Mouse (Mus musculus) urinary bladder, adult 2 months (tissue): Measurements from ENCODE around the gene Dapp1. TPM values are rescaled to one million over a fixed set of nuclear protein-coding genes. Genes with fewer than 3 reads are reported as not detected.

ENCODE experiments used
- DNase-seq: peaks from one replicate; pipeline ENCODE4 v3.0.0; 2022; ENCODE audit warnings: low spot score
- polyA plus RNA-seq: library from polyadenylated mRNA; depleted of rRNA; stranded (reverse); fragments of >200 nt; gene quantifications from 2 replicates; pipeline ENCODE4 v1.2.3, GENCODE M21; 2012; rRNA removed

Dapp1 gene
- 16.0 and 16.5 TPM in 2 replicates for polyA plus RNA-seq

DNA sequence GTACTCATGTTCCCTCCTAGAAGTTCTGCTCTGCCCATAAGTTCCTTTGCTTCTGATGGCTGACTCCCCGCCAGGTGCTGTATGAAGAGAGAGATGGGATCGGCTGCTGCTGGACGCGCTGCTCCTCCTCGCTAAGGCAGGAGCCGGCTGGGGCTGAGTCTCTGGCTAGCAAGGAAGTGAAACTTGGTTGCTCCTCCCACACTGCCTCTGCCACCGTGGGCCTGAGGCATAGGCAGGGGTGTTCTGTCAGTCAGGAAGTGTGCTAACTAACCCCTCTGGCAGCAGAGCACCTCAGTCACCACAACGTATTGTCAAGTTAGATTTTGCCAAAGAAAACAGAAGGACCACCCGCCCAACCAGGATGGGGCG lies at the start of gene Dapp1:
Gene Dapp1, minus strand, starts transcription at position 164 of the 369 bp plus-strand sequence.
- DNase-seq, result peak; percentile 45

DNA sequence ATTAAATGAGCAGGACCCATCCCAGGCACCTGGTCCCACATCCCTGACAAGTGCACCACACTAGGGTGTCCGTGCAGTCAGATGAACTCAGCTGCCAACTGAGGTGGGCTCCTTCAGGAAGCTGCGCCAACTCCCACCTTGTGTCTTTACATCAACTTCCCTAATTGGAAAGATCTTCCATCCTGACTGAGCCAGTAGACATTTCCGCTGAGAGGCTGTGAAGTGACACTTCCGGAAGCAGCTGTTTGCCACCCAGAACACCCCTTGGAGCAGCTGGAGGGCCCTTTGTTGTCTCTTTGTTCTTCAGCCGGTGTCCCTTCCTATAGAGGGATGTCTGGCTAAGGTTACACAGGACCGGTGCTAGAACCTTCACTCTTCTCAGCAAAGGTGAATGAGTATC lies 49.2 kb upstream of the Dapp1 start:
- DNase-seq, result no peak

DNA sequence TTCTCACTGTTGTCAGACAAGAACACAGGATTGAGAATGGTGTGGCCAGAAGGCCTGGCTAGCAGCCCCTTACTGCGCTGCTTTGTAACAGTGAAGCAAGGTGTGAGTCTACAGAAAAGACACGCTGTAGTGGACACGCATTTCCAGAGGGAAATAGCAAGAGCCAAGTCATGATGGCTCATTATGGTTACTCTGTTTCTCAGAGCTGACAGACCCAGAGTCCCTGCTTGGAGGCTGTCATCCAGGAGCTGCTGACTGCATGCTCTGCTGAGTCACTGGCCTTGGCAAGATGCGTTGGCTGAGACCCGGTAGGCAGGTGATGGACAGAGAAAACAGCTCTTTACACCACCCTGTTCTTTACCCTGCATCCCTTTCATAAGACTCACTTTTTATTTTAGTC lies 48.0 kb upstream of the Dapp1 start:
- DNase-seq, result no peak

DNA sequence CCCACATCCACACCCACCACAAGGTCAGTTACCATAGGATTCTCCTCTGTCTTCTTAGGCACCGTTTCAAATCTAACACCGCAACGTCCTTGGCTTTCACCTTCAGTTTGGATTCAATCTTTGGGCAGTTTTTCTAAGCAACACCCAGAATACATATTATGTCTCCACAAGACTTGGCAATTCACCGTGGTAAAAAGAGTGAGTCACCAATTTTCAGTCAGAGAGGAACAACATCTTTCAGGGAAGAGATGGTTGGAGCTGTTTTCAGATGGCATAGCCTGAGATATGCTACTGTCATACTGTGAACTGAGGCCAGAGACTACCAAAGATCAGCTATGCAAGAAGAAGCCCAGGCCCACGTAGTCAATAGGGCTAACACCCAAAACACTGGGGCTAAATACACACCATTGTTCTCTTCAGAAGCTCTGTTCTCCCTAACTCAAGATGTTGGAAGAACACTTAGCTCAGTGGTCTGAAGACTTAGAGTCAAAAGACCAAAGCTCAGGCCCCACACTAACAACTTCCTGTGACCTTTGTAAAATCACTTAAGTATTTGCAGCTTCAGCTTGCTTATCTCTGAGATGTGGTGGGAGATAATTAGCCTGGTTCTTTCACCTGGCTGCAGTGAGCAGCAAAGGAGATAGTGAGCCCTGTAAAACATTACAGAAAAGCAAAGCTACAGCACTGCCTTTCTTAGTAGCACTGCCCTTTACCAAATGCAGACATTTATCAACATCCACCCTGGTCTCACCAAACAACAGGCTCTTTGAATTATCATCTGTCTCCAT lies 46.4 kb upstream of the Dapp1 start:
- DNase-seq, result no peak

DNA sequence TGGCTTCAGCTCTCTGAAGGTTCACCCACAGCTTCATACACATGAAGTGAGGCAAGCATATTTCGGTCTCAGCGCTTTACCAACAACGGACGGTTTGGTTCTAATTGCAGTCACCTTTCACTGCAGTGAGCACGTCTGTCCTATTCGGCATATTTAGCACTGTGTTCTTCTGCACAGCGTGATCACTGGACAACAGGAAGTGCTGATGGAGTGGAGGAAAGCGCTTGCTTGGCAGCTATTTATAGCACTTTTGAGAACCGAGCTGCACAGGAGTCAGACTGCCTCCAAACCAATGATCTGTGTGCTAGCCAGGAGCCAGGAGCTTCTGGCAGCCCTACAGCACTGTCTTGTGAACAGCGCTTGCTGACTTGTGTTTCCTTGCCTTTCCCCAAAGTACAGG lies 44.9 kb upstream of the Dapp1 start:
- no peak for DNase-seq

DNA sequence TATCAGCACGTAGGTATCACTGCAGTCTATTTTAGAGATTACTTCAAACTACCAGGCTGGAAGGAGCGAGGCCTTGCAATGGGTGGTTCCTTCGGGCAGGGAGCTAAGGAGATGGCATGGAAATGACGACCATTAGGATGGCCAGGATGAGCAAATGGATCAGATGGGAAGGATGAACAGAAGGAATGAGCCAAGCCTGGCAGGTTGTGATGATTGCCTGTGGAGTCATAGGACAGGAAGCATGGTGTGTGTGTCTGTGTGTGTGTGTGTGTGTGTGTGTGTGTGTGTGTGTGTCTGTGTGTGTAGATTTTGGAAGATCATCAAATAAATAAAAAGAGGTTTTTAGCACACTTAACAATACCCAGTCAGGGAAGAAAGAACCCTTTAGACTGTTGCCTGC lies 41.3 kb upstream of the Dapp1 start:
- no peak for DNase-seq

DNA sequence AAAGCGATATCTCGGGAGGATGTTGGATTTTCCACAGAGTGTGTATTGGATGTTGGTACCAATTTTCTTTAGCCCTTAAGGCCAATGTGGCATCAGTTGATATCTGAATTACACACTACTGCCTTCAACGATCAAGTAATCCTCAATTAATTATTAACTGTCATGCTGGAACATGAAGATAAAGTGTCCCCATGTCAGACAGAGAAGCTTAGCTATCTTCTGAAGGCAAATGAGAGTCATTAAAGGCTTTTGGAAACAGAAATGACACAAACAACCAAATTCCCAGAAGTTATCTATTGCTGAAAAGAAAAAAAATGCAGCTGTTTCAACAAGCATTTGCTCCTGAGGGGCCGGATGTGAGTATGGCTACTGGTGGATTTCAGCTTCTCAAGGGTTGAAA lies 40.7 kb upstream of the Dapp1 start:
- DNase-seq, result no peak

DNA sequence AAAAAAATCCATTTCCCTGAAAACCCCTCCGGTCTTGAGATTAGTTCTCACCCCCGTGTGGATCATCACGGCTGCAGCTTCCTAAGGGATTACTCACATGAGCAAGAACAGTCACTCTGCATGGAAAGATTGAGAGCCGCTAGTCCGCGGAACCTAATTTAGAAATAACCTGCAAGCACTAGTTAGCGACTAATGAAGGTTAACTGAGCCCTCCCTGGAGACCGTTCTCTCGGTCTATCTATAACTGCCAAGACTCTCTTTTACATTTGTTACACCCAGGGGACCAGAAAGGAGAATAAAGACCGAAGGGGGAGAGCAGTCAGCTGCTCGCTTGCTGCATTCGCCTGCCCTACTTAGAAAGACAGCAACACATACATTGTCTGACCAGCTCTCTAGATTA lies 35.5 kb upstream of the Dapp1 start:
- DNase-seq, result no peak

DNA sequence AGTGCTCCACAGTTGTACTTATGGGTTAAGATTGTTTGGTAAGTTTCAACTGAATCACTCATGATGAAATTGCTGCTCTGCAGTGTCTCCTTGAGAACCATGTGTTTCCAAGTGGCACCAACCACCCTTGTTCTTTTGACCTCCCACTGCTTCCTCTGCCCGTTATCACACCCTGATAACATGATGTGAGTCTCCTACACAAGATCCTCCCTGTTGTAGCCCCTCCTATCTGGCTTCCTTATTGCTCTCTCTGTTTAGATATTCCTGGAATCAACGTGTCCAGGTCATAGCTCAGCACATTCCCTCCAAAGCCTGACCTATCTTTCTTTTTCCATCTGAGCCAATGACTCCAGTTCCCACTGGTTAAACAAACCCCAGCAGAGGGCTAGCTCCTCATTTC lies 33.4 kb upstream of the Dapp1 start:
- DNase-seq, result no peak

DNA sequence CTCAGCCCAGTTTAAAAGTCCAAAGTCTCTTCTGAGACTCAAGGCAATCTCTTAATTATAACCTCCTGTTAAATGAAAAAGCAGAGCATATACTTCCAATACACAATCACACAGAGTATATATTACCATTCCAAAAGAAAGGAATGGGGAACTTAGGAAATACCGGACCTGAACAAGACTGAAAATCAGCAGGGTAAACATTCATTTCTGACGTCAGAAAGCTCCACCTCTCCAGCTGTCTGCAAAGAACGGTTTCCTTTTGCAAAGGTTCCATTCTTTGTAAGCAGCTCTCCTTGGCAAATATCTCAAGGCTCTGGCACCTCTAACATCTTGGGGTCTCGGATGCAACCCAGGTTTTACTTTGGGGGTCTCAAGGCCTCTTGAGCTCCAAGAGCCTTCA lies 31.0 kb upstream of the Dapp1 start:
- DNase-seq, result no peak

DNA sequence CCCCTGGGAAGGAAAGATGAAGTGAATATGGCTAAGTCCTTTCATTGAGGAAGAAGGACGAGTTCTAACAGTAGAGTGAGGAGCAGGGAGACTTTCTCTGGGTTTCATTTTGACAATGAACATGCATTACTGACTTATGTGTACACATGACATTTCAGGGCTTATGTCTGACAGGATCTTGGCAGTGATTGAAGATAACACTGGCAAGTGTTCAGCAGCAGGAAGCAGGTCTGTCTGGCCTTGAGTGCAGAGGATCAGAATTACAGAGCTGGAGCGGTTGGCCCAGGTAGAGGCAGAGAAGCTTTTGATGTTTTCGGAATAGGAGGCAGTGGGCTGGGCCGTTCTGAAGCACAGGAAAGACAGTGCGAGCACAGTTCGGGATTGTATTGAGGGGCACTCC lies 26.8 kb upstream of the Dapp1 start:
- DNase-seq, result no peak

DNA sequence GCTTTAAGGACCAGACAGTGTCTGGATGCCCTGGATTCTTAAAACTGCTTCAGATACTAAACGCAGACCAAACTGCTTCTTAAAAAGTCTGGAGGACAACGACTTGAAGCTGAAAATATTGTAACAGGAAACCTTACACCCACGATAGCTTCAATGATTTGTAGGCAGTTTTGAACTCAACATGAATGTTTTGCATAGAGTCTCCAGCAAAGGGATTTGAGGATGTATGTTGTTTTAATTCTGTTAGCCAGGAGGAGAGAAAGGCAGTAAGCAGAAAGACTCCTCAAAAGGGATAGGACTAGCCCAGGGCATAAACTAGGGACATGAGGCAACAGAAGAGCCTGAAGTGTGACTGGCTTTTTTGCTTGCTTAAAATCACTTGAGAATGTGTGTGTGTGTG lies 25.6 kb upstream of the Dapp1 start:
- no peak for DNase-seq

DNA sequence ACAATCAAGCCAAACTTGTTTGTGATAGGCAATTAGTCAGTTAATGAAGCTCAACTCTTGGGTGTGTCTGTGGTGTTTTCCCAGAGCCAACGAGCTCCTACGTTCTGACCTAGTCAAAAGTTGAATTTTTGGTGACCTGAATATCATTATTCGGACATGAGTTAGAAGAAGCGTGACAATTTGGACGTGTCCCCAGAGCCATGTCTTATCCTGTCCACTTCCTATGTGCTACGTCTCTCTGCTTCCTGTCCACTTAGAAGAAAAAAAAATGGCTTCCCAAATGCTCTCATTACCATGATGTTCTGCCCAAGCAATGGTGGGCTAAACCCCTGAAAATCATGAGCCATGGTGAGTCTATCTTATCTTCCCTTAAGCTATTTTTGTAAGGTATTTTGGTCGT lies 21.9 kb upstream of the Dapp1 start:
- no peak for DNase-seq

DNA sequence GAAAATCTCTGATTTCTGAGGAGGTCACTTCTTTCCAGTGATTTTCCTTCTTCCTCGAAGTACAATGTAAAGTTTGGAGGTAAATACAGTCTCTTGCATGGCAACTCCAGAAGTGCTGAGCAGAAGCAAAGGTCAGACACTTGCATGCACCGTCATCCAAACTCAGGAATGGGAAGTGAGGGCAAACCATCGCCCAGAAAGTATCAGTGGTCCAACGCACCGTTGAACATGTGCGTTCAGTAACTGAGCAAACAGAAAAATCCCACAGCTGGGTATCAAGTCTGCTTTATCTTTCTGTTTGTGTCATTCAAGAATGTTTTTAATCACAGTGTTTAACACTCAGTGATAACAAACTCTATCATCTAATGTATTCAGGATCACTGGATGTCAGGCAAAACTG lies 21.2 kb upstream of the Dapp1 start:
- no peak for DNase-seq

DNA sequence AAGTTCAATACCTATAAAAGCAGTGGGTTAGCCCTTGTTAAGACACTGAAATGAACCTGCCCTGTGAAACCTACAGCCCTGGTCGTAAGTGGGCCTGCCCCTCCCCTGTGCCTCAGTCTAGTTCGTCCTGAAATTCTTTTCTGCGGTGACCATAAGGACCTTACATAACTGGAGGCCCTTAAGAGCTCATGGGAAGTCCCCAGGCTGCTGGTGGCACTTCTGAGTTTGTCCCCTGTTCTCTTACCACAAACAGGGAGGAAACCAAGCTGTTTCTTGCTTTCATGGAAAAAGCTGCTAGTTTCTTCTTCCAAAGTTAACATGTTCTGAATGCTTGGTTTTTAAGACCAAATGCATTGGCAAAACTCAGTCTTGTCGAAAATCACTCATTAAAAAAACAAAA lies 20.5 kb upstream of the Dapp1 start:
- no peak for DNase-seq

DNA sequence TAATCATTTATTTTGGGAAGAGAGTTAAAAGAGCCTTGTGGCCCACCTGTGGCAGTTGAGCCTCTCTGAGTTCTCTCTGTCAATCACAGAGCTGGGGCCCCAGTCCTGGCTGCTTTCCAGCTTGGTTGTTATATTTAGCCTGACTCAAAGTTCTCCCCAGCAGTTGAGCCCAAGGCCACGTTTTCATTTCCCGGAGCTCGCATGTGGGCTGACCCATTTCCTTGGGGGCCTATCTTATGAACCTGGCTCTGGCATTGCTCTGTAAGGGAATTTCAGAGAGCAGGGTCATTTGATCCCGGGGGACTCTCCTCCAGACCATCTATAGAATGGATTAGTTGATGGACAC lies 19.4 kb upstream of the Dapp1 start:
- no peak for DNase-seq

DNA sequence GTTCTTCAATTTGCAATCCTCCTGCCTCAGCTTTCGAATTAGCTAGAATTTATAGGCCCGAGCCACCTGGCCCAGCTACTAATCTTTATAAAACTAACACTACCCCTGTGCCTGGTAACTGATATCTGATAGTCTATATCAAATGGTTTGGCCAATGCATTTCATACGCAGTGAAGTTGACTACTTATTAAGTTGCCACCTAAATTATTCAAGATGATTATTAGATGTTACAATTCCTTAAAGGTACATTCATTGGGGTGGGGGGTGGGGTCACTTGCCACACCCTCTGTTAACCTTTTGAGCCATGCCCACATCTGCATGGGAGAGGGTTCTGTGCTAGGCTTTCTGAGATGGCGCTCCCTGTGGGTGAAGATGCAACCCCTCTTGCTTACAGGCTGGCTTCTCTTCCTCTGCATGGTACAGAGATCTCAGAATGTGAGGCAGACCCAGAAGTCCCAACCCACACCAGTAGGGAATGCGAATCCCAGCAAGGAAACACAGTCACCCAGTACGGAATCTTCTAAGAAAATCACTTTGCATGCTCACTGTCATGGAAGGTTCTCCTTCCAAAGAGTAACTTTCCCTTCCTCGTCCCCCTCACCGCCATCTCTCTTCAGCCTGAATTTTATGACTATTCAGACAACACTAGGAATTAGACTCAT lies 18.8 kb upstream of the Dapp1 start:
- DNase-seq, result no peak

DNA sequence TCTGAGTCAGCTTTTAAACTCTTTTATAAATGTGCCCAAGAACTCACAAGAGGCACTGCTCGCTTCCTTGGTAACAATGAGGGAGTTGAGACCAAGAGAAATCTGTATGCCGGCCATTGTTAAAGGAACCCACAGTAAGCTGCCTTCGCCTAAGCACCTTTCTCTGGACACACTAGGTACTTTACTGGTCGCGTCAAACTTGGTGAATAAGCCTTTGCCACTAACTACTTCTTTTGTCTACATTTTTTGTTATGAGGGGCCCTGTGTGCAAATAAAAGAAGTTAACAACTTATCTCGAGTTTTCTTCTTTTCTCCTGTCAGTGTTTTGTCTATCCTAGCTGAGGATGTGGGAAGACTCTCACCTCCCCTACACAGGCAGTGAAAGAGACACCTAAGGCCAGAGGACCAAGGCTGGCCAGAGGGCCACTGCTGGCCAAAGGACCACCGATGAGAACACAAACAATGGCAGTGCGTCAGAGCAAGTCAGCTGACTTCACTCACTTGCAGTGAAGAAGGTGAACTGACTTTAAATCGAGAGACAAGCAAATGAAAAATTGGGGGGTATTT lies 18.0 kb upstream of the Dapp1 start:
- no peak for DNase-seq

DNA sequence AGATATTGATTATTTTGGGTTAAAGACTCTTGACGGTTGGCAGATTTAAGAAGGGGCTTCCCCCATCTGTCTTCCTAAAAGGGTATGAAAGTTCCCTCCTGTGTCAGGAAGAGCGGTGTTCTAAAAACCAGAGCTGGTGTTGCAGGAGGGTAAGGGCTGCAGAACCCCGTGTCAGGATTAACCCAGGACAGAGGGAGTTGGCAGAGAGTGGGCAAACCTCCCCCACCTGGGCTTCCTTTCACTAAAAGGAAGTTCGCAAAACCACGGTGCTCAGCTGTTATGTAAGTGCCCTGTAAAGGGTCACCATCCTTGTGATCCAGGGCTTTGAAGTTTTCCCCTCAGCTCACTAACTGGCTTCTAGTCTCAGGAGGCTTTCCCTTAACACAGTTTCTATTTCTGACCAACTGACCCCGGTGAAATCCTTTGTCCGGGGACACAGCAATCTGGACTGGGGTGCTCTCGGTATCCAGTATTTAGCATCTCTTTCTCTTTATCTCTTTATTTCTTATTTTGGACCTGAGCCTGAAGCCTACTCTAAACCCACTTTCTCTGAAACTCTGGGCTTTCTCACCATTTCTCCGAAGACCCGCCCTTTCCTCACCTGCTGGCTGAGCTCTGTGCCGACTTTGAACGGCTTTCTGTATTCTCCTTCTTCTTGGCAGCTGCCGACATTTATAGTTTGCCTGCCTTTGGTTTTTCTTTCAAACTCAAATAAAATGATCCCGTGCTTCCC lies 17.3 kb upstream of the Dapp1 start:
- no peak for DNase-seq

DNA sequence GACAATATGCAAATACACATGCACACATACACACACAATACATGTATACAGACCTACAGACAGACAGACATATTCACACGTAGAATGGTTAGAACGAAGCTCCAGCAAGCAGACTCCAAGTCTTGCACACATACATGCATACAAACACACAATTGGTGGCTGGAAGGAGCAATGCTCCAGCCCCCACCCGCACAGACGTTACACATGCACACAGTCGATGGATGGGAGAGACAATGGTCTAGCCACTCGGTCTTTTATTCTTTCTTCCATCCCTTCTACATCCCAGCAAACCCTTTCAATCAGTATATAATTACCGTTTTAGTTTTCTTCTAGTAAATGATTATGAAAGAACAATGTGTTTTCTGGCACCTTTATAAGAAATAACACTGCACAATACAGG lies 14.1 kb upstream of the Dapp1 start:
- no peak for DNase-seq

DNA sequence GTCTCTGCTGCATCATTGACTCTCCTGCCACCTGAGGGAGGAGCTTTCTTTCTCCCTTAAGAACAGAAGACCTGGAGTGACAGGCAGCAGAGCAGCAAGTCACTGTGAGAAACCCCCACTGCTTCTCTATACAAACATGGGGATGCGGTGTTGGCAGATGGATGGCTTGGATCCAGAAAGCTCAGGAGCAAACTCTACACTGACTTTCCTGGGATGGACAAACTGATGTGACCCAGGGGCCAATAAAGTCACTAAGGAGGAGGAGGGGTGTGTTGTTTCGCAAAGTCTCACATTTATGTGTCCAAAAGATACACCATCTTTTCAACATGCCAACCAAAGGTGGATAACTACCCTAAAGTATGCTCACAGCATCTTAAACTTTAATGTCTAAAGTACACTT lies 12.9 kb upstream of the Dapp1 start:
- DNase-seq, result no peak

DNA sequence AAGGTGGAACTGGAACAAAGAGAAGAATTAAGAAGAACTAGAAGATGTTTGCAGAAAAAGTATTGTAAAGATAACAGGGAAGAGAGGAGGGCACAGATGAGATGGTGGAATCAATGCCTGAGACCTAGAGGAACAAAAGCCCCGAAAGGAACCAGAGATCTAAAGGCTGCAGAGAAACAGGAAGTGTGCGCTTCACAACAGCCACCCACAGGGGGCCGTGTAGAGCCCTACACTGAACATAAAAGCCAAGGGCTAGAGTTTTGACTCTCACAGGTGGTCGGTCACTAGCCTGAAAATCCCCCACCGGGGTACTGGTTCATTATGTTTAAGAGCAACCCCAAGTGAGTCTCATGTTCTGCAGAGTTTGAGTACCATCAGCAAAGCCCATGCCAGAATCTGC lies 11.0 kb upstream of the Dapp1 start:
- DNase-seq, result no peak

DNA sequence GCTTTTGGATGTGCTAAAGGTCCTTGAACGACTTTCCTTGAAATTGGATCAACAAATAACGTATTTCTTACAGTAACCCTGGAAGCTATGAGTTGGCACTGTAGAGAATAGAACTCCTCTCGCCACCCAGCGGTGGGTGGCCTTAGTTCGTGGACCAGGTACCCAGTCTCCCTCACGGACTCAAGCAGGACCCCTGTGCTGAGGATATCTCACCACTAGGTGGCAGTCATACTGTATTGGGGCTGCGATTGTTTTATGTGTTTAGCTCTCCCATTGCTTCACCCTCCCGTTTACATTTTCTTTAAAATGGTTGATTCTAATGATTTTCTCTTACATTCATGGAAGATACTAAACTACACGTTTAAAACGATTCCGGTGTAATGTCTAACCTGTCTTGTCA lies 9.8 kb upstream of the Dapp1 start:
- peak; percentile 51 for DNase-seq
